Mouse (Mus musculus) adrenal gland (tissue): ENCODE results near the gene Ciao2b.

ENCODE experiments used
- intact Hi-C: fragments of 180-260 bp; cut with DNase I; formaldehyde crosslinking; loops from one replicate; pipeline ENCODE4 v1.15.1; 2025
- long read RNA-seq, 2 experiments: library from polyadenylated mRNA; unstranded; transcript quantifications; one replicate each; pipeline ENCODE4 v2.0.0; 2020; ENCODE audit warnings: borderline replicate concordance in 1 of 2; ENCODE audit not compliant: insufficient replicate concordance in 1 of 2

Ciao2b gene
- long read RNA-seq, experiment 1, transcript Ciao2b-203 (5 exons, 918 nt): major isoform, 15 of 22 reads
- long read RNA-seq, experiment 1, partial matches to known transcripts: 0 of 22 reads
- long read RNA-seq, experiment 1, other reads (novel, unspliced or antisense): 4 of 22 reads
- long read RNA-seq, experiment 2, transcript Ciao2b-203 (5 exons, 918 nt): major isoform, 36 of 40 reads
- long read RNA-seq, experiment 2, partial matches to known transcripts: 1 of 40 reads
- long read RNA-seq, experiment 2, other reads (novel, unspliced or antisense): 1 of 40 reads

DNA sequence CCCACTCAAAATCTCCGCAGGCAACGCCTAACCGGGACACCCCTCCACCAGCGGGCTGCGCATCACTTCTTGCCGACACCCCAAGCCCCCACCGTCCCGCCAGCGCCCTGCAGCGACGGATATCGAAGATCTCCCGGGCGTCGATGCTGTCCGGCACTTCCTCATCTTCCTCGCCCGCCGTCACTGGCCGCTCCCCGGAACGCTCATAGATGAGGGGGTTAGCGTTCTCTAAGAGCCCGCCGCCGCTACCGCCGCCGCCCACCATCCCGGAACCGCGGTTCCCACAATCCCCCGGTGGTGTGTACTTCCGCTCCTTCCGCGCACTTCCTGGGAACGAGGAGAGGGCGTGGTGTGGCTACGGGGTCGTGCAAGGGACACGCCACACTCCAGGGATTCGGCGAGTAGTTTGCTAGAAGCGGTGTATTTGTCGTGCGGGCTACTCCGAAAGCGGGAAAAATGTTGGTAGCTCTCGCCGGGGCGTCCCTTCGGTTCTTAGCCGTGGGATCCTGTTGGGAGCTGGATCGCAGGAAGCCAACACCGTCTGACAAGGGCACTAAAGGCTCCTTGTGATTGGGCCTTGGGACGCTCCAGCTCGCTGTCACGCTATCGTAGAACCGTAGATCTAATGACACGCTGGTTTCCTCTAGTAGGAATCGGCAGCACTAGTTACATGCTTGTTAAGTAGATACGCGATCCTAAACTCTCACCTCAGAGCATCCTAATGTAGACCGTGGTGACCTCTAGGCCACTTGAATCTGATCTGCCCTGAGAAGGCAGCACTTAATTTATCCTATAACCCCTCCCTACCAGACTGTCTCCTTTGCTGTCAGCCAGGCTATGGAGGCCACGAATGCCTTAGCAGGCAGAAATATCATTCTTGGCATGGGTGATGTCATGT is at the start of gene Ciao2b:
Gene Ciao2b (minus strand): TSS at position 540 of the 898 bp plus-strand sequence.
- intact Hi-C loops: no loop called here

DNA sequence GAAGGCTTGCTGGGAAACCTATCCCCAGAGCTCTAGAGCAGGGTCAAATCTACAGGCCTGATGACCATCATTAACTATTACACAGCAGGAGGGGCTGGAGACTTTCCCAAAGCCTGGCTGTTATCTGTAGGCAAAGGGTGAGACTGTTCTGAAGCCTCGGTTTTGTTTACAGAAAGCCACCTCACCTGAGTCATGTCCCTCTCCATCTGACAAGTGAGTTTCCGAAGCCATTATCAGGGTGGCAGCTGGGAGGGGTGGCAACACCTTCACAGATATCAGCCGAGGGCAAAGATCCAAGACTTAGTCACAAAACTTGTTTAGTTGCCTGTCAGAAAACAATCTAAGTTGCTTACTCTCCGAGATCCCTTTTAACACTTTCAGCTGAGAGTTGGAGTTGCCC is 46.7 kb upstream of the Ciao2b start:
- intact Hi-C loops: no loop called here

DNA sequence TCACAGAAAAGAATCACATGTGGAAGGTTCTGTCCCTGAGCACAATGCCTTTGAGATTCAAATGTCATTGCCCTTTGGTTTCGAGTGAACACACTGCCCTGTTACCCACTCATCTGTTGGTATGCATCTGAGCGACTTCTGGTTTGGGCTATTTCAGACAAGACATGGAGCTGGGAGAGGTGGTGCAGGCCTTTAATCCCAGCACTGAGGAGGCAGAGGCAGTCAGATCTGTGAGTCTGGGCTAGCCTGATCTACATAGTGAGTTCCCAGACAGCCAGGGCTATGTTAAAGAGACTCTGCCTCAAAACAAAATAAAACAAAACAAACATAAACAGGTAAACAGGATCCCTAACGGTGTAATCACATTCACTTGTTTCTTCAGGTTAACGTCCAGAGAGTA is 13.8 kb upstream of the Ciao2b start:
- intact Hi-C loops: loop anchor here (2.0 kb wide), 1 partner anchor 53 kb away; no protein-coding TSS in a partner anchor

DNA sequence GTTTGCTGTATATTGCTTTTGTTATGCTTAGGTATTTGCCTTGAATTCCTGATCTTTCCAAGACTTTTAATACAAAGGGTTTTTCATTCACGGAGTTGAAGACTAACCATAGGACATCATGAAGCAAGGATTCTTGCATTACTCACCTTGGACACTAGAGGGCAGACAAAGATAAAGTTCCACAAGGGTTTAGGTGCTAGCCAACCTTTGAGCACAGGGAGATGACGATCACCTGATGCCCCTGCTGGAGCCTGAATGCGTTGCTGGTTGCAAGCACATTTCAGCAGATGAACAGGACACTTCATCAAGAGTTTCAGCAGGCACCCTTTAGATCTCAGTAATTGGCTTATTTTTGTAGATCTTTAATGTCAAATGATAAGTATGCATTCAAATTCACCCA is 13.2 kb upstream of the Ciao2b start:
- intact Hi-C loops: loop anchor here (2.0 kb wide), 1 partner anchor 52 kb away; no protein-coding TSS in a partner anchor

DNA sequence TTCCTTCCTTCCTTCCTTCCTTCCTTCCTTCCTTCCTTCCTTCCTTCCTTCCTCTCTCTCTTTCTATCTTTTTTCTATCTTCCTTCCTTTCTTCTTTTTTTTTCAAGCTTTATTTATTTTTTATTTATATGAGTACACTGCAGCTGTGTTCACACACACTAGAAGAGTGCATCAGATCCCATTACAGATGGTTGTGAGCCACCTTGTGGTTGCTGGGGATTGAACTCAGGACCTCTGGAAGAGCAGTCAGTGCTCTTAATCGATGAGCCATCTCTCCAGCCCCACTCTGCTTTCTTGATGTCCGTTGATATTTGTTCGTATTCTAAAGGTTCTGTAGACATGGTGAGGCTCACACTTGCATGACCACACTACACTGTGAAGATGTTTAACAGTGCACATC is 2.4 kb upstream of the Ciao2b start:
- intact Hi-C loops: loop anchor here (1.0 kb wide), 1 partner anchor 42 kb away; no protein-coding TSS in a partner anchor

DNA sequence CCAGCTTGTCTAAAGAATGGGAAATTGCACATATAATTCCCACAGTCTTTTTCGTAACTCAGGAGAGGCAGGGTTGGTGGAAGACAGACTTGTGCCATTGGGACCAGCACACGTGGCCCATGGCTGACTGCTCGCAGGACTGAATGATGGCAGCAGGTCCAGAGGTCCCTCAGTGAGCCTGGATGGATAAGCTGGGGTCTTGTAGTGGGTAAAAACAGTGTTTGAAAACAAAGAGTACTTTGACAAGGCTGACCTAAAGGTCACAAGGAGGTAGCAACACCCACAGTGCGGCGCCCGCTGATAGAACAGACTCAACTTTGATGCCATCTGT is 524 bp upstream of the Ciao2b start:
- intact Hi-C loops: no loop called here

DNA sequence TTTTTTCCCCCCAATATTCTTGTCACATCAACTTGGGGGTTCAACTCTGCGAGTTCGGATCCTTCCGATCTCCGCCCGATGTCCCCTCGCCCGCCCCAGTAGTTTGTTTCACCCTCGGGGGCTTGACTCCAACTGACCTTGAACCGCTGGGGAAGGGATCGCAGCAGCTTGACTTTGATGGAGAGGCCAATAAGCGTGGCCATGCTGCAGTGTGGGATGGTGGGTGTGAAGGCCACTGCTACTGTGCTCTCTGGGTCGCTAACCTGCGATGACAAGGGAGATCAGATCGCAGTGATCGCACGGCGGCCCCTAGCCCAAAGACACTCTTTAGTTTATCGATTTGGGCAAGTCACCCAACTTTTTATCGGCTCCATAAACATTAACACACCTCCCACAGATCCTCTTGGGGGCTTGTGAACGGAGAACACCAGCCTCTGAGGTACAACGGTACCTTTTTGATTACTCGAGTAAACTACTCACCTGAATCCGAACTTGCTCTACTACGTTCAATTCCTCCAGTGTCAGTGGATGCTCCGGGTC is 864 bp downstream of the Ciao2b start:
- intact Hi-C loops: no loop called here

DNA sequence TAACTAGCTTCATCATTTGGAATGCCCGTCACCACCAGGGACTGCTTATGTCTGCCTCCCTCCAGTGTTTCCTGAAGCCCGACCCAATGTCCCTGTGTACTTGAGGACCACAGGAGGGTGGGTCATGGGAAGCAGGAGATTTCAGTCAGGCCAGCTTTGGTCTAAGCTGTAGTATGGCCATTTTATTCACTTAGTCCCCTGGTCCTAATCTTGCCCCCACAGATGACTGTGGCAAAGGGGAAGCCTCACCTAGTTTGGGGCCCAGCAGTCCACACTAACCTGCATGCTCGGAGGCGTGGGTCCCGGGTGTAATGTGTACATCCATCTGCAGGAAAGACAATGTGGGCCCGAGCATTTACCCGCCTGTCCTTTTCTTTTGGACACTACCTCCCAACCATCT is 1.5 kb downstream of the Ciao2b start:
- intact Hi-C loops: no loop called here

DNA sequence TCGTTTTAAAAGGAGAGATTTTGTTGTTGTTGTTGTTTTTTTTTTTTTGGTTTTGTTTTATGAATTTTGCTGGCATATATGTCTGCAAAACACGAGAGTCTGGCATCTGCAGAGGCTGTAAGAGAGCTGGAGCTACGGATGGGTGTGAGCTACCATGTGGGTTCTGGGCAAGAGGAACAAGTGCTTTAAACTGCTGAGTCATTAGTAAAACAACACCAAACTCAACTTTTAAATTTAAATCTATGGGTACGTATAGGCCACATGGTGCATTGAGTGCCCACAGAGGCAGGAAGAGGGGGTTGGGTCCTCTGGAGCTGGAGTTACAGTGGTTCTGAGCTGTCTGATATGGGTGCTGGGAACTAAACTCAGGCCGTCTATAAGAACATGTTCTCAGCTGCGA is 3.8 kb downstream of the Ciao2b start:
- intact Hi-C loops: no loop called here

DNA sequence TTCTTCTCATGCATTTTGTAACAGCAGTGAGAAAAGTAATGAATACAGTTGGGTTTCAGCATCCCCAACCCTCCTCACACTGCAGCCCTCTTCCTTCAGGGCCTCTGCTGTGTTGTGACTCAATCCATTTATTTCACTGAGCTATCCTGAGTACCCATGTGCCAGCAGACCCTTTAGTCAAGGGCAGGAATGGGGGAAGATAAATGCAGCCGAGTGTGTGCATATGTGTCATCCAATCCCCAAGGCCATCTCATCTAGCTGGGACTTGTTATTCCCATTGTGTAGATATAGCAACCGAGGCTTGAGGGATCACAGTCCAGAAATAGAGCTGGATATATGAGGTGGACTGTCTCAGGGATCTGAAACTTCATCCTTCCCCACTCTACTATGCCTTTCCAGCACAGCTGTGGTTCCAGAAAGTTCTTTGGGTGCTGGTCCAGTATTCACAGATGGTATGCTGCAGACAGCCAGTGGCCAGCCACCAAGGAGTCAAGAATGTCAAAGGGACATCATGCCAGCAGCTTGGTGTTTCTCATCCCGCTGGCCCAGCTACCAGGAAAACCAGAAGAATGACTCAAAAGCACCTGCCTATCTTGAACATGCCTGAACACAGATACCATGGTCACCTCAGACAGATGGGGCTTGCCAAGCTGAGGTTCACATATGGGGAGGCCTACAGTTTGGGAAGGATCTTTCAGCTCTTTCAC is 6.6 kb downstream of the Ciao2b start:
- intact Hi-C loops: no loop called here

DNA sequence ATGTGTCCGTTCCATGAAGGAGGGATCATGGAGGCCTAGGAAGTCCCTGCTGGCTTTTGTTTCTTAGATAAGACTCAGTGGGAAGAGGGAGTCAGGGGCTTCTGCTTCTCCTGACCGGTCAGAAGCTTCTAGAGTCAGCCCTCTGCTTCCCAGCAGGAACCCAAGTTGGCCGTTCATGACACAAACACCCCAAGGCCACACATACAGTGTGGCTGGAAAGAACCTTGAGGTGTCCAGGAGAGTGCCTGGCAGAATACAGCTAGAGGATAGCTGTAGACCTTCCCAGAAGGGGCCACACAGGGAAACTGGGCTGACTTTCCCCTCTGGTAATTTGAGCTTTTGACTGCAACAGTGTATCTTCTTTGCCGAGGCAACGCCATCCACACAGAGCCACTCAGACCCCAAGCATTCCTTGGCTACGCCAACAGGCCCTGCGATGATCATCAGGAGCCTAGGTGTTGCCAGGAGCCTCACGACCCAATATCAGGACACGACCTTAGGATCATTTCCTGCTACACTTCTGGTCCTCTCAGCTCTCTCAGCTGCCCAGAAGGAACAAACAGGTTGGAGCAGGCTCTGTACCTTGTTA is 8.5 kb downstream of the Ciao2b start:
- intact Hi-C loops: no loop called here

DNA sequence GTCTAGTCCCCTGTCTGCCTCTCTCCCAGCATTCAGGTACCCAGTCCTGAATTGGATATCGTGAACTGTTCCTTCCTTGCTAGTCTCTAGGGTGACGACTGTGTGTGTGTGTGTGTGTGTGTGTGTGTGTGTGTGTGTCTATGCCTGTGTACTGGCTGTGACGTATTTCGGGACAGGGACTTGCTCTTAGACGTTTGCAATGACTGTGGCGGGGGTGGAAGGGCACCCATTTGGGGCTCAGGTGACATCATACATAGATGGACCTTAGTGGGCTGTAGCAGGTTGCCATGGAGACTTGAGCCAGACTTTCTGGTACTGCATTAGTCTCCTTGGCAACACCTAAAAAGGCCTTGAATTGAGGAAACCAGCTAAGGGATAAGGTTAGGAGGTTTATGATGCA is 9.3 kb downstream of the Ciao2b start:
- intact Hi-C loops: no loop called here

DNA sequence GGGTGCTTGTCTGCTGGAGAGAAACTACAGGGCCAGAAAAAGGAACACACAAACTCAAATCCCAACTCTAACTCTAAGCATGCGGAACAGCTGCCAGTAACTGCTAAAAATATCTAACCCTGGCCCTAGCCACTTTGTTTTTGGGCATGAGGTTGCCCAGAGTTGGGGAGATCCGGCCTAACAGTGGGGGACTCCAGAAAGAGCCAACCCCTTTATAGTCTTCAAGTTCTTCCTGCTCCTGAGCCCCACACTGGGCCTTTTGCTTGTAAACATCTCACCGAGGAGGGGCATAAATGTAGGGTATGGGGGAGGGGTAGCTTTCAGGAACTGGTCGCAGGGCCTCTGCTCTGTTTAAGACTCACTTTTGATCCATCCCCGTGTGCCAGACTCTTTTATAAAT is 9.8 kb downstream of the Ciao2b start:
- intact Hi-C loops: no loop called here

DNA sequence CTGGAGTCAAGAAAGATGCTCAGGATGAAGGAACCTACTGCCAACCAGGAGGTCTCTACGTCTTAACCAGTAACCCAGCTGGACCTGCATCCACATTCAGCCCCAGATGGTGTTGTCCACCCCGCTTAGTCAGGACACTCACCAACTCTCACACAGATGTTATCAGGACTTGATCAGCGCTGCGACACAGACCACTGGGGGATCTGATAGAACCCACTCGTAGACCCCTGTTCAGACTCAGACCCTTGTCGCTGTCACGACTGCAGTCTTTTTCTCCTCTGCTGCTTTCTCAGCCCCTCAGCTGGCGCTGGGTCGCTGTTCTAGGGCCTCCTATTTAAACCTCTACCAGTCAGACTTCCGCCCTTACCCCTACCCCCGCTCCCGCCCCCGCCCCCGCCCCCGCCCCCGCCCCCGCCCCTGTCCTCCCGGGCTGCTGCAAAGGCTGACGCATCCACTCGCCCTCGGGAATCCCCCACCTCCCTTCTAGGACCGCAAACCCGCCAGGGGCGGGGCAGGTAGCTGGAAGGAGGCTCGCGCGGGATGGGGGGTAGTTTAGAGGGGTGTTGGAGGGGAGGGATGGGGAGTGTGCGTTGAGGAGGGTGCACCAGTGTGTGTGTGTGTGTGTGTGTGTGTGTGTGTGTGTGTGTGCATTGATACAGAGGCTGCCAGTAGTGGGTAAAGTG is 10.6 kb downstream of the Ciao2b start, which contains the start of gene Rrad:
Gene Rrad (minus strand): TSS at position 347 of the 683 bp plus-strand sequence.
- intact Hi-C loops: no loop called here

DNA sequence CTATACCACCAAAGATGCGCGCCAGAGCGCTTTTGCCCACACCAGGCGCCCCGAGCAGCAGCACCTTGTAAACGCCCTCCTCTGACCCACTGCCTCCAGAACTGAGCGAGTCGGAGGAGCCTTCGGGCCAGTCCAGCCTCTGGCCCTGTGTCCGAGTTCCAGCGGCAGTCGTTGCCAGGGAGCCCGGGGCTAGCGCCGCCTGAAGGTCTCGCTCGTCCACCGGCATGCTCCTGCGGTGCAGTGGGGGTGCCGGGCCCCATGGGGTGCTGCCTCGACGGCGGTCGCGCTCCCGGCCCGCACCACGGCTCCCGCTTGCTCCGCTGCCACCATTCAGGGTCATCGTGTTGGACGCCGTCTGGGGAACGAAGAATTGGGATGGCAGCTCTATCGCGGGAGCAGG is 11.2 kb downstream of the Ciao2b start:
- intact Hi-C loops: no loop called here

DNA sequence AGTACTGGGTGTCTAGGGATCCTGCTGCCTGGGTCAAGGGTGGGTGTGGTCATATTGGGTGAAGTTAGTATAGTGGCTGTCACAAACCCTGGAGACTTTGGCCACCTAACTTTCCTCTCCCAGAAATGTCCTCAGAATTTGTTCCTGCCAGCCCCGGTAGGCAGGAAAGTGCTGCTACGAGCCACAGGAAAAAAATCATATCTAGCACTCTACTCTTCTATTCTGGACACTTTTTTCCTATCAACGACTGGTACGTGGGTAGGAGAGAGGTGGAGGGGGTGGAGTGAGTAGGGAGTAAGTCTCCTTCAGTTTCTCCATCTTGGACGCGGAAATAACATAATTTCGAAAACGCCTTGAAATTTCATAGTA is 11.7 kb downstream of the Ciao2b start:
- intact Hi-C loops: no loop called here

DNA sequence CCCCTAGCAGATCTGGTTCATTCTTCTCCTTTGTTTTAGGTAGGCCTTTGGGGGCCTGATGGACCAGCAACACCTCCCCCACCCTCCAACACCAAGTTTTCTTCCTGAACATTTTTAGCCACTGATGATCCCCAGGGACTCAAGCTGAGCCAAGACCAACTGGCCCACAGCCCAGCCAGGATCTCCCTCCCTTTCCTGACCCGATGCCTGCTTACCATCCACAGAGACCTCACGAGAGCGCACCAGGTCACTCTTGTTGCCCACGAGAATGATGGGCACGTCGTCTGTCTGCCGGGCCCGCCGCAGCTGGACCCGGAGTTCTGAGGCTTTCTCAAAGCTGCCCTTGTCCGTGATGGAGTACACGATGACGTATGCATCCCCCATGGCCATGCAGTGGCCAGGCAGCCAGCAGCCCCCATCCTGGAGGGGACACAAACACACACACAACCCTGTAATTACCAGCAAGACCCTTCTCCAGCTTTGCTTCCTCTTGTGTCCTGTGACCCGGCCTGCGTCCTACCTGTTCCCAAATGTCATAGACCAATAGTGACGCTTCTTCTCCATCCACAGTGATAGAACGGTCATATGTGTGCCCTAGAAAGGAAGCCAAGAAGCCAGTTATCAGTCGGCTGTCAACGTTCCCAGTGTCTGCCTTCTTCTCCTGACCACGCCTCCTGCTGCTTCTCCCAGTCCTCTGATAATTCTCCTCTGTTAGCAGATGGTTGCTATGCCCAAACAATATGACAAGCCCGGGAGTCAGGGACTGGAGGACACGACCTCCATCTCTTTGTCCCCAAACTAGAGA is 12.3 kb downstream of the Ciao2b start:
- intact Hi-C loops: no loop called here

DNA sequence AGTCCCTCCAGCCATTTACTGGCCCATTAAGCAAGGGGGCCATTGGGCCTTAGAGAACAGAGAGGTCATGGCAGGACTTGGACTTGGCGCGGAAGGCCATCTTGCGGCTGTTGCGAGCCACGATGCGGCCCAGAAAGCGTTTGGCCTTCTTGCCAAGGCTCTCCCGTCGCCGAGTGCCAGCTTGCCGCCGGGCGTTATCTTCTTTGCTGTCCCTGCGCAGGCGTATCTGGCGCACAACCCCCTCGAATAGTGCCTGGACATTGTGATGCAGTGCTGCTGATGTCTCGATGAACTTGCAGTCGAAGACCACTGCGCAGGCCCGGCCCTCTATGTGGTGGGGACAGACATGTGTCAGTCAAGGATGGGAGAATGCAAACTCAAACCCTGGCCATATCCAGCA is 13.4 kb downstream of the Ciao2b start:
- intact Hi-C loops: no loop called here

DNA sequence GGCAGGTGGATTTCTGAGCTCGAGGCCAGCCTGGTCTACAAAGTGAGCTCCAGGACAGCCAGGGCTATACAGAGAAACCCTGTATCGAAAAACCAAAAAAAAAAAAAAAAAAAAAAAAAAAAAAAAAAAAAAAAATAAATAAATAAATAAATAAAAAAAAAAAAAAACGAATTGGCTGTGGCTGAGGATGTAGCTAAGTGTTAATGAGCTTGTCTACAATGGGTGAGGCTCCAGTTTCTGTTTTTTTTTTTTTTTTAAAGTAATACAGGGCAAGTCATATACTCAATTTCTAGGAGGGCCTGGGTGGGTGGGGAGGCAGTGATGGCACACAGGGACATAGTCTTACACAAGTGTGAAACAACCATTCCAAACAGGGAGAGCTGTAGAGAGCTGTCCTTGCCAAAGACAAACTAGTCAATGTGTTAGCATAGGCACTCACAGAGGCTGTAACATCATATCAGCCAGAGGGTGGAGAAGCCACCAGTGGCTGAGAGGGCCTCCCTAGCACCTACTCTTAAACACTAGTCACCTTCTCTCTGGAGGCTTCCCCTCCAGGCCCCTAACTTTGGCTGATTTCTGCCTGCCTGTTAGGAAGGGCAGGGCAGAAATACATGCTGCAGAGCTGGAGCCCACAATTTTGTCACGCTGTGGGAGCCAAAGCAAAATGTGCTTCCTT is 14.6 kb downstream of the Ciao2b start:
- intact Hi-C loops: no loop called here
